Mouse (Mus musculus): ENCODE results near the gene Spred3.

DNA sequence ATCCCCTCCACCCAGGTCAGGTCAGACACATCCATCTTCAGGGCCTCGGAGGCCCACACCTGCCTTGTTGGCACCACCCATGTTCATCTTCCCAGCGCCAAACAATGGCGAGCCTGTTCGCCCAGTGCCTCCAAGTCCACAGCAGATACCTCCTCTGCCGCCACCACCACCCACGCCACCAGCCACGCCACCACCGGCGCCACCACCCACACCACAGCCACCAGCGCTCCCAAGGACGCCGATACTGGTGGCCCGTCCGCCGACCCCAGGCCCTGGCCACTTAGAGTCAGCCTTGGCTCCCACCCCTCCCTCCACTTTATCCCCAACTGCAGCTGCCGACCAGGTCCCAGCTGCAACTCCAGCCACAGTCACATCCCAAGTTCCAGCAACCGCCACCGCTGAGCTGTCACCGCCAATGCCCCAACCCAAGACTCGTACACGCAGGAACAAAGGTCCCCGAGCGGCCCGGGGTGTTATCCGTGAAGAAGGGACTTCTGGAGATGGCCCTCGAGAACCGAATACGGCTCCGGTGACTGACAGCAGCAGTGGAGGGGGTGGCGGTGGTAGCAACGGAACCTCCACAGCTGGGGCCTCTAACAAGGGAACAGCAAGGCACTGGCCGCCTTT lies 2.3 kb upstream of the Spred3 start:
- TF ChIP-seq POLR2A (IDR thresholded peaks at IDR 0.05; ENCODE audit: extremely low read depth, insufficient read depth, low read length): no peak
- no peak for TF ChIP-seq CTCF (IDR thresholded peaks at IDR 0.05; ENCODE audit: low read depth, low read length)

Data from liver, adult 2 months (tissue).